ENCODE assay signal across 8 mouse cellular contexts in genomic region chr11:90389902-90390816, GRCm38 (mm10). TPM values are rescaled to one million over a fixed set of nuclear protein-coding genes. Genes with fewer than 3 reads are reported as not detected.
A peak's percentile ranks its signal among the peaks of the same experiment; 100 is the strongest.
DNase-seq lines count a peak whose midpoint lies in the region; ATAC-seq and TF ChIP-seq lines count a peak whose summit lies in the region.

No protein-coding gene starts in this region.

- ATAC-seq in lung, embryonic 15.5 days (ENCODE audit: borderline replicate concordance, extremely low read depth, low FRiP score, low TSS enrichment) = peak; percentile 34; the same call in 1 of the 2 replicates
- ATAC-seq in liver, embryonic 11.5 days (replicated peaks; ENCODE audit: low FRiP score) = peak; percentile 51

- no peaks in the 10 kb centered on the region for H3K36me3 ChIP-seq in lung, embryonic 15.5 days
- H3K36me3 ChIP-seq in hindbrain, embryonic 10.5 days = no peaks in the 10 kb centered on the region
- H3K36me3 ChIP-seq in liver, embryonic 11.5 days (ENCODE audit: control insufficient read depth, insufficient read depth, low read length) = no peaks in the 10 kb centered on the region
- no peaks in the 10 kb centered on the region for H3K36me3 ChIP-seq in small intestine, adult 2 months (ENCODE audit: control insufficient read depth, insufficient read depth, low read length)

- peaks cover 29% of the 10 kb centered on the region for H3K4me1 ChIP-seq in lung, embryonic 15.5 days
- no peaks in the 10 kb centered on the region for H3K4me1 ChIP-seq in brown adipose tissue, adult 24 weeks (ENCODE audit: control insufficient read depth, insufficient read depth, insufficient read length, low read length)
- H3K4me1 ChIP-seq in hindbrain, embryonic 10.5 days (replicated peaks) = peaks cover 39% of the 10 kb centered on the region
- peaks cover 9% of the 10 kb centered on the region for H3K4me1 ChIP-seq in liver, embryonic 11.5 days (replicated peaks; ENCODE audit: control insufficient read depth, insufficient read depth, low read length)
- no peaks in the 10 kb centered on the region; the same call in none of the 2 replicates for H3K4me1 ChIP-seq in small intestine, adult 2 months (ENCODE audit: control insufficient read depth, insufficient read depth, insufficient read length, low read length)

- under 1% methylated on average over 41 of the region's 41 CpGs for WGBS in lung, embryonic 15.5 days
- WGBS in hindbrain, embryonic 10.5 days = under 1% methylated on average over 41 of the region's 41 CpGs
- WGBS in liver, embryonic 11.5 days = under 1% methylated on average over 41 of the region's 41 CpGs
- 1% methylated on average over 41 of the region's 41 CpGs for WGBS in small intestine, adult 2 months

- peaks cover 29% of the 10 kb centered on the region for H3K27me3 ChIP-seq in lung, embryonic 15.5 days
- peaks cover 75% of the 10 kb centered on the region for H3K27me3 ChIP-seq in hindbrain, embryonic 10.5 days (ENCODE audit: insufficient read depth, poor library complexity, severe bottlenecking)
- H3K27me3 ChIP-seq in liver, embryonic 11.5 days (replicated peaks; ENCODE audit: control insufficient read depth, insufficient read depth, low read length) = peaks cover 49% of the 10 kb centered on the region
- peaks cover 20% of the 10 kb centered on the region for H3K27me3 ChIP-seq in small intestine, adult 2 months (ENCODE audit: control insufficient read depth, insufficient read depth, low read length)

- peak overlapping the region; percentile 93 for H3K4me2 ChIP-seq in lung, embryonic 15.5 days
- peak overlapping the region; percentile 76 for H3K4me2 ChIP-seq in liver, embryonic 11.5 days

- DNase-seq in lung, postnatal 25 days (ENCODE audit: low spot score) = no peak
- DNase-seq in hindbrain, embryonic 10.5 days (ENCODE audit: low spot score) = no peak
- DNase-seq in liver, embryonic 11.5 days (ENCODE audit: low spot score) = no peak
- no peak for DNase-seq in layer of hippocampus, postnatal 10 days (ENCODE audit: low spot score in 2 of 2)
- no peak for DNase-seq in right cerebral cortex, postnatal 4 days

- no peak for TF ChIP-seq CTCF in small intestine, adult 2 months (IDR thresholded peaks at IDR 0.05; ENCODE audit: extremely low read depth, insufficient read length, insufficient replicate concordance, low read depth, low read length)

- H3K9me3 ChIP-seq in lung, embryonic 15.5 days = no peaks in the 10 kb centered on the region
- no peaks in the 10 kb centered on the region for H3K9me3 ChIP-seq in hindbrain, embryonic 10.5 days
- H3K9me3 ChIP-seq in liver, embryonic 11.5 days (ENCODE audit: control insufficient read depth, low read length) = no peaks in the 10 kb centered on the region

- H3K4me3 ChIP-seq in lung, embryonic 15.5 days = peak overlapping the region; percentile 49
- H3K4me3 ChIP-seq in brown adipose tissue, adult 24 weeks (ENCODE audit: insufficient read depth, low read depth, low read length) = peak overlapping the region; percentile 65
- peak overlapping the region; percentile 57 for H3K4me3 ChIP-seq in hindbrain, embryonic 10.5 days
- H3K4me3 ChIP-seq in liver, embryonic 11.5 days (ENCODE audit: low read depth, low read length) = peak overlapping the region; percentile 57
- peak overlapping the region; percentile 72 for H3K4me3 ChIP-seq in small intestine, adult 2 months (ENCODE audit: low read depth, low read length)

- no peak overlapping the region for H3K27ac ChIP-seq in lung, embryonic 15.5 days
- H3K27ac ChIP-seq in brown adipose tissue, adult 24 weeks (replicated peaks; ENCODE audit: low read depth, low read length) = no peak overlapping the region
- H3K27ac ChIP-seq in hindbrain, embryonic 10.5 days = peak overlapping the region; percentile 66; the same call in 1 of the 2 replicates
- H3K27ac ChIP-seq in liver, embryonic 11.5 days (ENCODE audit: low read depth, low read length) = no peak overlapping the region
- H3K27ac ChIP-seq in small intestine, adult 2 months (ENCODE audit: insufficient read depth, low read depth, low read length) = peak overlapping the region; percentile 32; the same call in 1 of the 2 replicates

- peak overlapping the region; percentile 46 for H3K9ac ChIP-seq in lung, embryonic 15.5 days
- 0 out of 2 replicates have a peak overlapping the region, but pooled peaks have one; percentile 8 for H3K9ac ChIP-seq in liver, embryonic 11.5 days (ENCODE audit: low read depth, low read length)

- no peak; the same call in 1 of the 2 replicates for TF ChIP-seq POLR2A in small intestine, adult 2 months (IDR thresholded peaks at IDR 0.05; ENCODE audit: low read depth, low read length)

RNA-seq across cellular contexts. Expression of gene Hlf, which starts 0.5 kb away (rescaled TPM):
- polyA plus RNA-seq in lung, embryonic 15.5 days (2015; fragmentation: Nextera tagmentation; extraction: Ambion mirVana) = 4.6 TPM in 2 replicates
- 12.9 and 32.9 TPM in 2 replicates for polyA plus RNA-seq in brown adipose tissue, adult 24 weeks (2012; ENCODE audit: insufficient read depth, insufficient read length, missing spikeins)
- polyA plus RNA-seq in hindbrain, embryonic 10.5 days (2016; fragmentation: Nextera tagmentation; extraction: Ambion mirVana) = 1.0 and 1.9 TPM in 2 replicates
- 6.6 and 6.9 TPM in 2 replicates for polyA plus RNA-seq in liver, embryonic 11.5 days (2014; fragmentation: Nextera tagmentation; extraction: Ambion mirVana)
- polyA plus RNA-seq in small intestine, adult 2 months (2012; rRNA removed) = 0.41 and 1.8 TPM in 2 replicates
- total RNA-seq in layer of hippocampus, postnatal 10 days (2021) = 10 to 100 TPM; 29.6 to 31.3 TPM

Comparison
In these comparisons a context has a peak if more than half of its experiments do, and no peak if none do; other contexts are left out.
1. H3K27ac ChIP-seq: peak in hindbrain, embryonic 10.5 days (single experiment) and small intestine, adult 2 months (single experiment); none in lung, embryonic 15.5 days (single experiment), brown adipose tissue, adult 24 weeks (single experiment) and liver, embryonic 11.5 days (single experiment).
2. Peak in every context shown above with its lines, with median percentiles within 50 percentile points of each other: H3K4me3 ChIP-seq.